Mouse (Mus musculus) kidney, postnatal 10 days (tissue): ENCODE data around the gene Olfr332.
"Not testable (repeated sequence)": the region's sequence is repeated elsewhere in the genome, so short reads cannot be mapped to it uniquely, and the experiment has no call there.

Experiments
- DNase-seq: peaks from one replicate; pipeline ENCODE4 v3.0.0; 2021; ENCODE audit warnings: mixed read lengths

The Olfr332 gene

GRCm38 (mm10) chr11:58492455-58492854, at the start of gene Olfr332:
TSS of gene Olfr332 (minus strand) at chr11:58492555.
- DNase-seq, result no peak

- DNase-seq, result not testable (repeated sequence)
Observed at GRCm38 (mm10) chr11:58534736-58535135, 42.4 kb upstream of the Olfr332 start, which contains the start of gene Olfr330. TSS of gene Olfr330 (minus strand) at chr11:58534836.

DNA sequence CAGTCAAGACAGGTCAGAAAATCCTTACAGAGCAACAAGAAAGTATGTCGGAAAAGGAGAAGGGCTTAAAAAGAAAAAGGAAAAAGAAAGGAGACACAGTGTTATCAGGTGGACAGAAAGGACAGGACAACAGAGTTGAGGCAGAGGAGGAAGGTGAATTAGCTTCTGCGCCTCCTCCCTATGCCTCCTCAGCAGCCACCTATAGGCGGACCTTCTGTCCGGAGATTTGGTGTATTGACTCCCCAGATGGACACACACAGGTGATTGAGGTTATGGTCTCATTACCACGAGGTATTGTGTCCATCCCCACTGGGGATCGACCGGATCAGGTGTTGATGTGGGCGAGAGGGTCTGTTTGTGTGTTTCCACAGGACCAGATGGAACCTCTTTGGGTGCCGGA, 27.4 kb upstream of the Olfr332 start:
- DNase-seq, result peak; percentile 23

GRCm38 (mm10) chr11:58518916-58519315, 26.6 kb upstream of the Olfr332 start:
- DNase-seq, result peak; percentile 67

DNA sequence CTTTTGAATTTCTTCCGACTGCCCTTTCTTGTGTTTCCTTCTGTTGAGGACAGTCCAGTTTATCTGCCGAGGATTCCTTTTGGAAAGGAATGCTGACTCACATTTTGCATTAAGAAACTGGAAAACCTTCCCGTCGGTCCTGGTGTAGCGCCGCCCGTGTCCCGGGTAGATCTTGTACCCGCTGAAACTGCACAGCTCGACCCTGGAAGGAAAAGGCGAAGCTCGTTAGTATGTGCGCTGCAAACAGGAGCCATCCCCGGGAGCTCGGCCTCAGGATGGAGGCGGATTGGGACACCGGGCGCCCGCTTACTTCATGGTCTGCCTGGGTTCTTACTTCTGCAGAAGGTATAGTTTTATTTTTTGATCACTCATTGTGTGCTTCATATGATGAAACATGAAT, 16.7 kb upstream of the Olfr332 start:
- not testable (repeated sequence) for DNase-seq

GRCm38 (mm10) chr11:58502472-58502871, 10.1 kb upstream of the Olfr332 start, which contains the start of gene Olfr331:
TSS of gene Olfr331 (minus strand) at chr11:58502572.
- DNase-seq, result not testable (repeated sequence)

DNA sequence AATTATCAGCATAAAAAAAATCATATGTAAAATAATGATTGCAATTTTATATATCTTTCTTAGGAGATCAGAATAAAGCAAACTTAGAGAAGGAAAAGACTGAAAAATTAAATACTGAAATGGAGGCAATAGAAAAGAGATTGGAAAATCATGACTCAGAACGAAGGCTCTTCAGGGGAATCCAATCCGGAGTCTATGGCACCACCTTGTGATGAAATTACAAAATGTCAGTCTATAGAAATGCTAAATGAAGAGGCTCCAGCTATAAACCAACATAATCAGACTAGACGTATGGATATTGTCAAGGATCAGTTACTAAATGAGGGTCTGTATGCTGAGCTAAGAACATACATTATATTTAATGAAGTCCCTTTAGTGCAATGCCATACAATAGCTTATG, 6.9 kb upstream of the Olfr332 start:
- DNase-seq, result no peak

GRCm38 (mm10) chr11:58498761-58499160, 6.4 kb upstream of the Olfr332 start:
- DNase-seq, result no peak

- no peak for DNase-seq
Observed at GRCm38 (mm10) chr11:58462170-58462569, 30.2 kb downstream of the Olfr332 start, which contains the start of gene Olfr30. TSS of gene Olfr30 (minus strand) at chr11:58462270.

DNA sequence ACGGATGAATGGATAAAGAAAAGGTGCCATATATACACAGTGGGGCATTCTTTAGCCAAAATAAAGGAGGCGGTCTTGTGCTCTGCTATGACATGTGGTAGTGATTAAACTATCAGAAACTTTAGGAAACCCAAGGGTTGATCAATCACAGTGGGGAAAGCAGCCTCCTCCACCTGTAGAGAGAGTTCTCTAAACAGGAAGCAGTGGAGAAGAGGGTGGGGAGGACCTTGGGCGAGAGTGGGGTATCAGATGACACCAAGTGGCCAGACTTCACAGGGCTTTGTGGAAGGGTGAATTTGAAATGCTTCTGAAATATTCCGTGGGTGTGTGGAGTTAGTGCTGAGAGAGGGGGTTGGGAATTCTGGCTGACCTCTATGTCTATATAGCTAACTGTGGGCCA, 38.8 kb downstream of the Olfr332 start:
- no peak for DNase-seq

GRCm38 (mm10) chr11:58452759-58453158, 39.6 kb downstream of the Olfr332 start, which contains the start of gene Lypd9:
TSS of gene Lypd9 (minus strand) at chr11:58452923.
- DNase-seq, result no peak
